Mouse (Mus musculus): ENCODE results near the gene Akr1d1.

The Akr1d1 gene

GRCm38 (mm10) chr6:37529940-37530339 is at the start of gene Akr1d1:
Gene Akr1d1, plus strand, starts transcription at chr6:37530173.
- no peak for DNase-seq

GRCm38 (mm10) chr6:37481147-37481546 is 48.8 kb upstream of the Akr1d1 start:
- no peak for DNase-seq

- DNase-seq = no peak
These were observed 46.7 kb upstream of the Akr1d1 start for GRCm38 (mm10) chr6:37483262-37483661.

- no peak for DNase-seq
These were observed 45.3 kb upstream of the Akr1d1 start for GRCm38 (mm10) chr6:37484588-37485070.

GRCm38 (mm10) chr6:37486502-37486901 is 43.5 kb upstream of the Akr1d1 start:
- no peak for DNase-seq

- no peak for DNase-seq
These were observed 37.7 kb upstream of the Akr1d1 start for GRCm38 (mm10) chr6:37492241-37492640.

GRCm38 (mm10) chr6:37494957-37495356 is 35.0 kb upstream of the Akr1d1 start:
- DNase-seq = no peak

- DNase-seq = no peak
These were observed 33.1 kb upstream of the Akr1d1 start for GRCm38 (mm10) chr6:37496866-37497265.

GRCm38 (mm10) chr6:37505588-37505987 is 24.4 kb upstream of the Akr1d1 start:
- DNase-seq = no peak

- DNase-seq = no peak
These were observed 23.0 kb upstream of the Akr1d1 start for GRCm38 (mm10) chr6:37506909-37507515.

GRCm38 (mm10) chr6:37510786-37511185 is 19.2 kb upstream of the Akr1d1 start:
- DNase-seq = no peak

- DNase-seq = no peak
These were observed 9.2 kb upstream of the Akr1d1 start for GRCm38 (mm10) chr6:37520631-37521375.

GRCm38 (mm10) chr6:37532036-37532435 is 2.1 kb downstream of the Akr1d1 start:
- DNase-seq = peak in 1 of 2 experiments; percentile 40

- peak; percentile 48 to 64 for DNase-seq
These were observed 6.9 kb downstream of the Akr1d1 start for GRCm38 (mm10) chr6:37536831-37537230.

GRCm38 (mm10) chr6:37537801-37538200 is 7.8 kb downstream of the Akr1d1 start:
- DNase-seq = no peak

- DNase-seq = no peak
These were observed 8.8 kb downstream of the Akr1d1 start for GRCm38 (mm10) chr6:37538792-37539191.

GRCm38 (mm10) chr6:37539403-37539802 is 9.4 kb downstream of the Akr1d1 start:
- DNase-seq = no peak

GRCm38 (mm10) chr6:37540113-37540512 is 10.1 kb downstream of the Akr1d1 start:
- DNase-seq = peak in 1 of 2 experiments; percentile 17

- DNase-seq = peak; percentile 16 to 17
These were observed 11.2 kb downstream of the Akr1d1 start for GRCm38 (mm10) chr6:37541171-37541570.

GRCm38 (mm10) chr6:37542145-37542544 is 12.2 kb downstream of the Akr1d1 start:
- no peak for DNase-seq

- DNase-seq = peak; percentile 51 to 67
These were observed 22.8 kb downstream of the Akr1d1 start for GRCm38 (mm10) chr6:37552760-37553159.

- peak in 1 of 2 experiments; percentile 12 for DNase-seq
These were observed 24.0 kb downstream of the Akr1d1 start for GRCm38 (mm10) chr6:37553926-37554325.

GRCm38 (mm10) chr6:37554327-37554726 is 24.4 kb downstream of the Akr1d1 start:
- DNase-seq = peak; percentile 29 to 42

- DNase-seq = no peak
These were observed 33.9 kb downstream of the Akr1d1 start for GRCm38 (mm10) chr6:37563861-37564260.
